Mouse (Mus musculus) E14TG2a.4 (cell line): ENCODE measurements at regions not wholly inside any gene's neighbourhood (a gene's known extent, or its start where the extent isn't known, plus 50 kb on each side); places are given as distances from the start of the nearest gene placed in this dataset.

Source experiments
- H3K27me3 ChIP-seq: 2 replicates; pipeline ENCODE4 v1.6.1; 2014; ENCODE audit warnings: low read length, control low read depth; ENCODE audit not compliant: insufficient read depth
- H3K36me3 ChIP-seq: 2 replicates; pipeline ENCODE4 v1.6.1; 2014; ENCODE audit warnings: low read length, control low read depth; ENCODE audit not compliant: insufficient read depth
- H3K4me1 ChIP-seq: replicated peaks from 2 replicates; pipeline ENCODE4 v1.6.1; 2014; ENCODE audit warnings: low read depth, low read length, control low read depth
- H3K4me3 ChIP-seq: replicated peaks from 2 replicates; pipeline ENCODE4 v1.5.1; 2014; ENCODE audit warnings: mild to moderate bottlenecking, low read length
- H3K9me3 ChIP-seq: 2 replicates; pipeline ENCODE4 v1.6.1; 2014; ENCODE audit warnings: low read length, control low read depth
- CTCF ChIP-seq: conservative IDR thresholded peaks from 2 replicates; pipeline ENCODE4 v1.5.1; 2014; ENCODE audit warnings: low read length
- NANOG ChIP-seq: IDR thresholded peaks from 2 replicates; pipeline ENCODE4 v1.6.1; 2014; ENCODE audit warnings: borderline replicate concordance, low read length, mixed read lengths
- POU5F1 ChIP-seq: IDR thresholded peaks from 2 replicates; pipeline ENCODE4 v1.6.1; 2014; ENCODE audit warnings: low read length, borderline replicate concordance

DNA sequence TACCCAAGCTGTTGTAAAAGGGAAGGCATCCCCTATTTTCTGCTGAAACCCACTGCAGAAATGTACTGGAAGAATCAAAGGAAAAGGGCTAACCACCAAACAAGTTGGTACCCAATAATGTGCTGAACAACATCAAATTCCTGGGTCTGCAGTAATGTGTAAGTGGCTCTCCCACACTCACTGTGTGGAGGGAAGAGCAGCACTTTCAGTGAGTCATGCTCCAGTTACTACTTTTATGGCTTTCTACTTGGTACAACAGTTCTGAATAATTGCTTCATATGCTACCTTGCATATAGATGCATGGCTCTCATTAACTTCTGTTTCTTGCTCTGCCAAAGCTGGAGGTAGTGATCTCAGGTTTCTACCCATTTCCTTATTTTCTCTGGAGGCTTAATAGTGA lies 427.8 kb downstream of the 1700129C05Rik start:
- Histone ChIP-seq H3K9me3 (peaks cover 14% of the 10 kb centered on the region; the same call in 1 of the 2 replicates), H3K4me3 (no peak overlapping the region), H3K36me3 (no peaks in the 10 kb centered on the region), H3K27me3 (no peaks in the 10 kb centered on the region), H3K4me1 (no peaks in the 10 kb centered on the region)
- TF ChIP-seq NANOG (no peak), CTCF (no peak), POU5F1 (no peak)

GRCm38 (mm10) chr14:58709861-58710260 lies 432.8 kb downstream of the 1700129C05Rik start:
- no peaks in the 10 kb centered on the region for H3K27me3 ChIP-seq
- no peaks in the 10 kb centered on the region for H3K4me1 ChIP-seq
- TF ChIP-seq NANOG (no peak), POU5F1 (no peak), CTCF (no peak)
- H3K9me3 ChIP-seq = peaks cover 15% of the 10 kb centered on the region; the same call in 1 of the 2 replicates
- H3K4me3 ChIP-seq = no peak overlapping the region
- no peaks in the 10 kb centered on the region for H3K36me3 ChIP-seq

- Histone ChIP-seq H3K9me3 (peaks cover 15% of the 10 kb centered on the region; the same call in 1 of the 2 replicates), H3K4me1 (no peaks in the 10 kb centered on the region), H3K27me3 (no peaks in the 10 kb centered on the region), H3K4me3 (no peak overlapping the region), H3K36me3 (no peaks in the 10 kb centered on the region)
- no peak for TF ChIP-seq CTCF
- no peak for TF ChIP-seq POU5F1
Measured at GRCm38 (mm10) chr14:58709281-58709680, 433.4 kb downstream of the 1700129C05Rik start.

GRCm38 (mm10) chr14:58701765-58702164 lies 440.9 kb downstream of the 1700129C05Rik start:
- TF ChIP-seq NANOG (no peak), POU5F1 (no peak), CTCF (no peak; the same call in 1 of the 2 replicates)
- Histone ChIP-seq H3K4me1 (no peaks in the 10 kb centered on the region), H3K36me3 (no peaks in the 10 kb centered on the region), H3K27me3 (no peaks in the 10 kb centered on the region), H3K9me3 (no peaks in the 10 kb centered on the region), H3K4me3 (no peak overlapping the region)

DNA sequence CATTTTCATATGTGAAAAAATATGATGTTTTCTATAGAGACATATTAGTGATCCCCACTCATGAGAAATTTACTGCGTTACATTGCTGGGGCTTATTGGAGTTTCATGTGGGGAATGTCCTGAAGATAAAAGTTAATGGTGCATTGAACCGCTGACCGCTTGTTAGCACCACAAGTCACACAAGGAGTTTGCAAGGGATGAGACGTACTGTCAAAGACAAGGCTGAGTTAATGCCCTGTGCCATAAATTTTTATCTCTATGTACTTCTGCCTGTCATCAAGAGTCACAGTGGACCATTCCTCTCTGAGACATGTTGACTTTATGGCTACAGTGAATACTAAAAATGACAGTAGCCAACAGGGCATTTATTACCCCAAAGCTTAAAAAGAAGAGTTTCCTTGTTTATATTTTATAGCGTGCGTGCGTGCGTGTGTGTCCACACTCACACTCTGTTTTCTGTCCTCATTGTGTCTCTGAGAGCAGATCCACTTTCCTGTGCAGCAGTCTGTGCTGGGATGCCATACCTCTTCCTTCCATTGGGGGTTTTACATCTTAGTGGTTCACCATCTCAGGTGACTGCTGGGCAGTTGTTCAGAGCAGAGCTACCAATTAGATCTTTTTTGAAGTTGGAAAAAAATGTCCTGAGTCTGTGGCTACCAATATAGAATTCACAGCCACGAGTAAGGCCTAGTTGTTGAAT lies 451.4 kb downstream of the 1700129C05Rik start:
- Histone ChIP-seq H3K9me3 (no peaks in the 10 kb centered on the region), H3K4me1 (no peaks in the 10 kb centered on the region), H3K4me3 (no peak overlapping the region), H3K36me3 (no peaks in the 10 kb centered on the region), H3K27me3 (no peaks in the 10 kb centered on the region)
- TF ChIP-seq POU5F1 = no peak
- no peak for TF ChIP-seq CTCF
- no peak for TF ChIP-seq NANOG

DNA sequence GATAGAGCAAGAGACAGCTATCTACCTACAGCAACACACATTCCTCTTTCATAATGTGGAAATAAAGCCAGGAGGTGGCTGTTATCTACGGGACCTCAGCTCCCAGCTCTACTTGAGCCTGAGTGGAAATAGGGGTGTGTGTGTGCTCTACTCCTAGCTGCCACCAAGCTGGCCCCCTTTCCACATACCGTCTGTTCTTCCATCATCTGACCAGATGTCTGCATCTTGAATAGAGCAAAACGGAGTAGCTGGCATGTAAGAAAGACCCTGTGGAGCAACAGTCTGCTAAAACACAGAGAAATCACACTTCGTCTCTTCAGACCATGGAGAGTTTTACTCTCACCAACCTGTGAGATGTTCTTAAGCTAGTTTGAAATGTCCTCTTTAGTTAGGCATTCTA lies 454.9 kb downstream of the 1700129C05Rik start:
- H3K4me1 ChIP-seq = no peaks in the 10 kb centered on the region
- TF ChIP-seq NANOG = no peak
- TF ChIP-seq CTCF = no peak
- no peak for TF ChIP-seq POU5F1

GRCm38 (mm10) chr14:58678781-58679180 lies 463.9 kb downstream of the 1700129C05Rik start:
- H3K4me3 ChIP-seq = no peak overlapping the region
- no peaks in the 10 kb centered on the region for H3K27me3 ChIP-seq
- no peaks in the 10 kb centered on the region for H3K36me3 ChIP-seq
- H3K9me3 ChIP-seq = no peaks in the 10 kb centered on the region
- TF ChIP-seq POU5F1 (no peak), CTCF (no peak), NANOG (no peak)
- H3K4me1 ChIP-seq = no peaks in the 10 kb centered on the region

More for the DNA sequence above, 454.9 kb downstream of the 1700129C05Rik start:
- H3K36me3 ChIP-seq = no peaks in the 10 kb centered on the region
- H3K4me3 ChIP-seq = no peak overlapping the region
- no peaks in the 10 kb centered on the region for H3K9me3 ChIP-seq
- no peaks in the 10 kb centered on the region for H3K27me3 ChIP-seq

DNA sequence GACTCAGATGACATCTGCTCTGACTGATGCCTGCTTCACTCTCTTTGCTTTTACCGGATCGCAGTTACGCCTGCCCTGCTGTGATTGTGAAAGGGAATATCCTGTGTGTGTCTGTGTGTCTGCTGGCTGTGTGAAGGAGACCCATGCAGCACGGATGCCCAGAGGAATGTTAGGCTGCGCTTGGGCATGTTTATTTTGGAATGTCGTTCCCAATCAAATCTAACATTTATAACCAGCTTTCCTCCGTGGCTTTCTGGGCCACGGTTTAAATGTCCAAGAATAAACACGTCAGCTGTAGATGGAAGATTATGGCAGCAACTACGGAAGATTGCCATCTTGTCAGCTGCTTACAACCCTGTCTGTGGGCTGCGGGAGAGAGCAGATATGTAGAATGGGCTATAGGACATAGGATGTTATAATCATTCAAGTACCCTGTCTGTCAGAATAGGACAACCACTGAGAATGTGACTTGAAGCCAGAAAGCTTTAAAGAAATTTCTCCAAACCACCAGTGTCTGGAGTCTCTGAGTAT lies 464.5 kb downstream of the 1700129C05Rik start:
- Histone ChIP-seq H3K9me3 (no peaks in the 10 kb centered on the region), H3K4me1 (no peaks in the 10 kb centered on the region), H3K36me3 (no peaks in the 10 kb centered on the region), H3K4me3 (no peak overlapping the region), H3K27me3 (no peaks in the 10 kb centered on the region)
- TF ChIP-seq POU5F1 (no peak), CTCF (no peak), NANOG (no peak)

GRCm38 (mm10) chr14:58675146-58675545 lies 467.5 kb downstream of the 1700129C05Rik start:
- no peaks in the 10 kb centered on the region for H3K9me3 ChIP-seq
- H3K27me3 ChIP-seq = no peaks in the 10 kb centered on the region
- no peak overlapping the region for H3K4me3 ChIP-seq
- no peak for TF ChIP-seq POU5F1
- no peak for TF ChIP-seq CTCF
- no peak for TF ChIP-seq NANOG
- no peaks in the 10 kb centered on the region for H3K4me1 ChIP-seq
- H3K36me3 ChIP-seq = no peaks in the 10 kb centered on the region
